Mouse (Mus musculus) small intestine, adult 10 weeks (tissue): ENCODE data around the gene Phkg1. TPM values are rescaled to one million over a fixed set of nuclear protein-coding genes. Genes with fewer than 3 reads are reported as not detected.

Experiments
- polyA plus RNA-seq: library from polyadenylated mRNA; stranded (reverse); fragments of 350-450 nt; fragmentation: Illumina TruSeq; extraction: RNeasy Lipid Tissue Mini Kit (QIAGEN cat#74804); gene quantifications from one replicate; pipeline ENCODE4 v1.2.3, GENCODE M21; 2014; ENCODE audit warnings: low replicate concordance

Phkg1 gene
- polyA plus RNA-seq, result 0.30 TPM

DNA sequence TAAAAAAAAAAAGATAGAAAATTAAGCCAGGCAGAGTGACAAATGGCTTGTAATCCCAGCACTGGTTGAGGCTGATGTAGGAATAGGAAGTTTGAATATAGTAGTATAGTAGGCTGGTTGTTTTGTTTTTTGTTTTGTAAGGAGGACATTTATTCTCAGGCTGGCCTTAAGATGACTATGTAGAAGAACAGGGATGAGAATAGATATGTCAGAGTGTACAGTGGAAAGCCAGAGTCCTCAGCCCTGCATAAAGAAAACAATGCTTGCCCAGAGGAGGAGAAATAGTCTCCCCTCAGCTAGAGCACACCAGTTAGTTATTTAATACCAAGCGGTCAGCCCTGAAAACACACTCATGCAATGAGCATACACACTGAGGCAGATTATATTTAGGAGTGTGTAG, at the start of gene Phkg1:
Gene Phkg1 (minus strand): TSS at position 101 of the 400 bp plus-strand sequence.

DNA sequence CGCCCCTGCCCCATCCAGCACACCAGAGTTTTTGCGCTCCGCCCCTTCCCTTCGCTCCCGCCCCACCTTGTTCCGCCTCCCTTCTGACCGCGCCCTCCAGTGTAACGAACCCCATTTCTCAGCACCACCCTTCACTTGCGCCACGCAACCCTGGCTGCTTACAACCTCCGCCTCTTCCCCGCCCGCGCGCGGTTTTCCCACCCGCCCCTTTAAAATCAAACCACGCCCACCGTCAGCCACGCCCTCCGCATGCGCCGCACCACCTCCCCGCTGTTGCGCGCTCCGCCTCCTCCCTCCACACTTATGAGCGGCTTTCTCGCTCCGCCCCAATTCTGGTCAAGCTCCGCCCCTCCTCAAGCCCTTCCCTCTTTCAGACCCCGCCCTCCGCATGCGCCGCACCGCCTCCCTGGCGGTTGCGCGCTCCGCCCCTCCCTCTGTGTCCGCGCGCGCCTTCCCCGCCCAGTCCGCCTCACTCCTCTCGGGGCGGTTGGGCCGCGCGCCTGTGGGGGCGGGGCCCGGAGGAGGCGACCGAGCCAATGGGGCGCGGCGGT, 43.2 kb upstream of the Phkg1 start, which contains the start of gene Vkorc1l1:
Gene Vkorc1l1 (plus strand): TSS at position 476 of the 551 bp plus-strand sequence.

DNA sequence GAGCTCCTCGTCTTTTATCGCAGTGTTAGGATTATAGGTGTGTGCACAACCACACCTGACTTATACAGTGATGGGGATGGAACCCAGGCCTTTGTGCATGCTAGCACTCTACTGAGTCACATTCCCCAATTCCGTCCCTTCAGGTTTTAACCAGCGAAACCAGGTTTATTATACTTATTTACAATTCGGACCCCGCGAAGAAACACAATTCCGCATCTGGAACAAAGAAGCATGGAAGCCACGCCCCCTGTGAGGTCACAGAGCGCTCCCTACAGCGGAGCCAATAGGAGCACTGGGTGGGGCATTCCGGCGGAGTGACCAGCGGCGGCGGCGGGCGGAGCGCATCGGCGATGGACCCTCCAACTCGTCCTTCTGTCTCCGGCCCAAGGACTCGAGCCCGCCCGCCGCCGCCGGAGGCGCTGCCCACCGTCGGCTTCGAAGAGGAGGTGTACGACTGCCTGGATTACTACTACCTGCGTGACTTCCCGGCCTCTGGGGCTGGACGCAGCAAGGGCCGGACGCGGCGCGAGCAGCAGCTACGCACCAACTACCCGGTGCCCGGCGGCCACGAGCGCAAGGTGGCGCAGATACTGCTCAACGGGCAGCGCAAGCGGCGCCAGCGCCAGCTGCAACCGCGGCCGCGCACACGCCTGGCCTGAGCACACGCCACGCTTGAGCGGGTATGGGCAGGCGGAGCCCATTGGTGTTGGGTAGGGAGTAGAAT, 10.1 kb upstream of the Phkg1 start, which contains the start of gene Nupr1l:
Gene Nupr1l (plus strand): TSS at position 299 of the 724 bp plus-strand sequence.

DNA sequence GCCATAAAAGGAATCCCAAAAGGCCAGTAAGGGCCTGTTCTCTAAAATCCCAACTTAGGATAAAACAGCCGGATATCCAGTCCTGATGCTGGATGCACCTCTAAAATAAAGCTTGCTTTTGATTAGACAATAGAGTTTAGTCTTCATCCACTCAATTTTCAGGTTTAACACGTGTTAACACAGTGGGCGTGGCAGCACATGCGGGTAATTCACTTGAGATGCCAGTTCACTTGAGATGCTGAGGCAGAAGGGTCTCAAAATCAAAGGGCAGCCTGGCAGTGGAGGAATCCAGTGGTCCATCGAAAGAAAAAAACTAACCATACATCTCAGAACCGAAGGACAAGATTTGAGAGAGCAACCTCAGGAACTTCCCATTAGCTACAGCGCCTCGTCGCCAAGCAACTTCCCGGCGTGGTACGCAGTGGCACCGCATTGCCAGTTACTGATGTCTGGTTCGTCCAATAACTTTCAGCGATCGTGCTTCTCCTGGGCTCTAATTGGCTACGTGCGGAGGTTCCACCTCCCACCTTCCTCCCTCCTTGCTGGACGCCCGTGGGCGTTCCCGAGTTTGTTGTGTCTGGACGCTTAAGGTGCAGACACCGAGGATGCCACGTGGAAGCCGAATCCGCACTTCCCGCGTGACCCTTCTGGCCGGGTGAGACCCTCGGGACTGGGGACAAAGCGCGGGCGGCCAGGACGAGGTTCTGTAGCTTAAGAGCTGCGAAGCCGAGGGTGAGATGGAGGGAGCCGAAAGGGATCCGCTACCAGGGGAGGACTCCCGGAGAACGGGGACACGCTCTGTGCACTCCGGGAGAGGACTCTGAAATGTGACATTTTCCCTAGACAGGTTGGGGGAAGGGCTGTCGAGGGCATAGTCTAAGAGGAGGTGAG, 2.9 kb downstream of the Phkg1 start, which contains the start of gene Zbed5:
Gene Zbed5 (plus strand): TSS at position 526 of the 891 bp plus-strand sequence.

DNA sequence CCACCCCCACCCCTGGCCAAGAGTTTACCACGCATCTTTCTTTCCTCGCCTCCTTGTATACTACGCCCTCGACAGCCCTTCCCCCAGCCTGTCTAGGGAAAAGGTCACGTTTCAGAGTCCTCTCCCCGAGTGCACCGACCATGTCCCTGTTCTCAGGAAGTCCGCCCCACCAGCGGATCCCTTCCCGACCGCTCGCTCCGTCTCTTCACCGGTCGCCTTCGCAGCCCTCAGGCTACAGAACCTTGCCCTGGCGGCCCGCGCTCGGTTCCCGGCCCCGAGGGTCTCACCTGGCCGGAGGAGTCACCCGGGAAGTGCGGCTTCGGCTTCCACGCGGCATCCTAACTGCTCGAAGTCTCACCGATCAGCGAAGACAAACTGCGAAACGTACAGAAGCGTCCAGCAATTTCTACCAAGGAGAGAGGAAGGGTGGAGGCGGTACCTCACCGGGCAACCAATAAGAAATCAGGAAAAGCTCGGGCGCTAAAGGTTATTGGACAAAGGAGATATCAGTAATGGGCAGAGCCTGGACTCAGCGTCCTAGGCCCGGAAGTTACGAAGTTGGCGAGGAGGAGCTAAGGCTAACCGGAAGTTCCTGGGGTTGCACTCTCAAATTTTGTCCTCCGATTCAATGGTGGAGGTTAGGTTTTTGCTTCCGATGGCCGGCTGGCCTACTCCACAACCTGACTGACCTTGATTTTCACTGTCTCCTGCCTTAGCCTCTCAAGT, 11.3 kb downstream of the Phkg1 start, which contains the start of gene Chchd2:
Gene Chchd2 (minus strand): TSS at position 560 of the 726 bp plus-strand sequence.

DNA sequence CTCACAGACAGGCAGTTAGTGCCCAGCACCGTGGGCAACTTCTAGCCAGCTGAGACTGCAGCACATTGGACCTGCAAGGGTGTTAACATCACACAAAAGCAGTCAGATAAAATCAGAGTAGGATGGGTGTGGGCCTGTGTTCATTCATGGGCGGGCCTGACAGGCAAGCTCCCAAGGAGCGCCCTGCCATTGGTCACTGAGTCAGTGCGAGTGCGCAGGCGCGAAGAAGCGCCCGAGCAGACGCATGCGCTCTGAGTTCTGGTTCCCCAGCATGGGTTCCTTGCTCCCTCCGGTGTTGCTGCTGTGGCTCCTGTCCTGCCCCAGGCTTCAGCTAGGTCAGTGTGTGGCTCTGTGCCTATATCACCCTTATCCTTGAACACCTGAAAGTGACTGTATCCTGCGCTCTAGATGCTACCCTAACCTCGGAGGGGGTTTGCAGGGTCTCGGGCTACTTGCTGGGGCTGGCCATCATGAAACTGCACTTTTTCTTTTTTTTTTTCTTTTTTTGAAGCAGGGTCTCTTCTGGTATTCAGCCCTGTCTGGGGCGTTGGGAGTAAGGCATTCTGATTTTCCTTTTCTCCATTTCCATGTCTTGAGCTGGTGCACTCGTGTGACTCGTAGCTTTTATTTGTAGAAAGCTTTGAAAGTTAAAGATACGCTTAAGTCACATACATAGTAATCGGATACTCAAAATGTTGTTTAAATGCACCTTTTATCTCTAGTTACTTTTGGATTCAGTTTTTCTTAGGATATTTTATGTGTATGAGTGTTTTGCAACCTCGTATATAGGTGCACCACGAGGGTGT, 51.4 kb downstream of the Phkg1 start, which contains the start of gene Sumf2:
Gene Sumf2 (plus strand): TSS at position 235 of the 806 bp plus-strand sequence.

Other genes with a start within 250 kb of the Phkg1 start
- 1.4 TPM for gene Zfp11, start 228.4 kb downstream of the Phkg1 start, polyA plus RNA-seq
- not detected for gene Sept14, start 190.0 kb downstream of the Phkg1 start, polyA plus RNA-seq
- gene Mrps17, start 183.1 kb downstream of the Phkg1 start, polyA plus RNA-seq, result 45.0 TPM
- gene Nipsnap2, start 173.5 kb downstream of the Phkg1 start, polyA plus RNA-seq, result 28.0 TPM
- gene Psph, start 111.1 kb downstream of the Phkg1 start, polyA plus RNA-seq, result 1.3 TPM
- 0.71 TPM for gene Sumf2, start 51.6 kb downstream of the Phkg1 start, polyA plus RNA-seq
- 598 TPM for gene Chchd2, start 11.1 kb downstream of the Phkg1 start, polyA plus RNA-seq
- 0.52 TPM for gene Zbed5, start 2.8 kb downstream of the Phkg1 start, polyA plus RNA-seq
- not detected for gene Nupr1l, start 10.0 kb upstream of the Phkg1 start, polyA plus RNA-seq
- 70.7 TPM for gene Vkorc1l1, start 43.4 kb upstream of the Phkg1 start, polyA plus RNA-seq
- 9.5 TPM for gene Gusb, start 104.5 kb upstream of the Phkg1 start, polyA plus RNA-seq
- 2.0 TPM for gene Asl, start 130.7 kb upstream of the Phkg1 start, polyA plus RNA-seq
- gene Crcp, start 130.7 kb upstream of the Phkg1 start, polyA plus RNA-seq, result 8.9 TPM
- gene Tpst1, start 174.8 kb upstream of the Phkg1 start, polyA plus RNA-seq, result 6.3 TPM
- 0.33 TPM for gene Kctd7, start 246.3 kb upstream of the Phkg1 start, polyA plus RNA-seq